Mouse (Mus musculus) adrenal gland, postnatal 14 days (tissue): ENCODE results near the gene Usp10. TPM values are rescaled to one million over a fixed set of nuclear protein-coding genes. Genes with fewer than 3 reads are reported as not detected.

Experiments
- DNase-seq: peaks from one replicate; pipeline ENCODE4 v3.0.0; 2021; ENCODE audit warnings: mixed read lengths
- long read RNA-seq, 2 experiments: library from polyadenylated mRNA; stranded (forward); transcript quantifications; one replicate each; pipeline ENCODE4 v2.0.0; 2021
- total RNA-seq: library from RNA; stranded (reverse); gene quantifications from 2 replicates; pipeline ENCODE4 v1.2.3, GENCODE M21; 2021

Gene Usp10
- 103 and 109 TPM in 2 replicates for total RNA-seq
- long read RNA-seq, experiment 1, transcript Usp10-202 (14 exons, 3,274 nt) = minor isoform, 16 of 67 reads
- long read RNA-seq, experiment 1, transcript Usp10-210 (14 exons, 3,726 nt) = major isoform, 25 of 67 reads
- long read RNA-seq, experiment 1, partial matches to known transcripts = 21 of 67 reads
- long read RNA-seq, experiment 1, other reads (novel, unspliced or antisense) = 5 of 67 reads
- long read RNA-seq, experiment 2, transcript Usp10-202 (14 exons, 3,274 nt) = minor isoform, 15 of 68 reads
- long read RNA-seq, experiment 2, transcript Usp10-210 (14 exons, 3,726 nt) = major isoform, 22 of 68 reads
- long read RNA-seq, experiment 2, partial matches to known transcripts = 23 of 68 reads
- long read RNA-seq, experiment 2, other reads (novel, unspliced or antisense) = 8 of 68 reads

GRCm38 (mm10) chr8:119909944-119910546 is at the start of gene Usp10:
TSS of gene Usp10 (plus strand) at chr8:119910360.
- peak; percentile 34 for DNase-seq

GRCm38 (mm10) chr8:119861706-119862389 is 48.3 kb upstream of the Usp10 start, which contains the start of gene Klhl36:
TSS of gene Klhl36 (plus strand) at chr8:119862266.
- peak; percentile 99 for DNase-seq

DNA sequence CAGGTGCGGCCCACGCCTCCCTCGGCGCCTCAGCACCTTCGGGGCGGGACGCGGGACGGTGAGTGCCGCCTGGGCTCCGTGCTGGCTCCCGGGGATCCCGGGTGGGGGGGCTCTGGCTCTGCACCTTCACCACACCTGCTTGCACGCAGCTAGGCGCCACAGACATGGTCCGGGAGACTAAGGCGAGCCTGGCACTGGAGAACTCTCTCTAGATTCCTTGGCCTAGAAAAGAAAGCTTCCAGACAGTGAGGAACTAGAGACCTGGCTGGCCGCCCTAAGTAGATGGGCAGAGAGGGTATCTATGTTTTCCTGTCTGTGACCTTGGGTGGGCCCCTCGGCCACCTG is 47.8 kb upstream of the Usp10 start:
- DNase-seq = no peak

DNA sequence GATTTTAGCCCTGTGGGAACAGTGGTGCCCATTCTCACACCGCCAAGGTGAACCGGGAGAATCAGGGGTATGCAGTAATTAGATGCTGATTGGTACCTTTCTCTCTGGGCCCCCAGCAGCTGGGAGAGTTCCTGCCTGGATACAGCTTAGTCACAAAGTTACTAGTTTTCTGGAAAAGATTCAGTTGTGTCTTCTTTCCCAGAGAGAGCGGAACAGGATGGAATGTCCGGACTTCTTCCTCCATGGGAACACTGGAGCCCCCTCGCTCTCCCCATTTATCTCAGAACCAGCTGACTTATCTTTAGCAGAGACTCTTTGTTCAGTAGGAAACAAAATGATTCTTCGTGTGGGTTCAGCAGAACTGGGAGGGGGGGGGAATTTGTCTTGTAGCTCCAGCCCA is 47.4 kb upstream of the Usp10 start:
- peak; percentile 23 for DNase-seq

- peak; percentile 35 for DNase-seq
Observed at GRCm38 (mm10) chr8:119869616-119870015, 40.5 kb upstream of the Usp10 start.

DNA sequence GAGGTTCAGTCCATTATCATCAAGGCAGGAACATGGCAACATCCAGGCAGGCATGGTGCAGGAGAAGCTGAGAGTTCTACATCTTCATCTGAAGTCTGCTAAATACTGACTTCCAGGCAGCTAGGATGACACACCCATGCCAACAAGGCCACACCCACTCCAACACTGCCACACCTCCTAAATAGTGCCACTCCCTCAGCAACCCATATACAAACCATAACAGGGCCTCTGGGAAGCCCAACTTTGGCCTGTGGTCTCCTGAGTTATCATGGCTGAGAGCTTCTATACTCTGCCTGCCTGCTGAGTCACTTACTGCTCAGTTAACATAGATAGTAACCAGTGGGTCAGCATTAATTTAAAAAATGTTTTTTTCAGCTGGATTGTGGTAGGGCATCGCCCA is 37.0 kb upstream of the Usp10 start:
- no peak for DNase-seq

DNA sequence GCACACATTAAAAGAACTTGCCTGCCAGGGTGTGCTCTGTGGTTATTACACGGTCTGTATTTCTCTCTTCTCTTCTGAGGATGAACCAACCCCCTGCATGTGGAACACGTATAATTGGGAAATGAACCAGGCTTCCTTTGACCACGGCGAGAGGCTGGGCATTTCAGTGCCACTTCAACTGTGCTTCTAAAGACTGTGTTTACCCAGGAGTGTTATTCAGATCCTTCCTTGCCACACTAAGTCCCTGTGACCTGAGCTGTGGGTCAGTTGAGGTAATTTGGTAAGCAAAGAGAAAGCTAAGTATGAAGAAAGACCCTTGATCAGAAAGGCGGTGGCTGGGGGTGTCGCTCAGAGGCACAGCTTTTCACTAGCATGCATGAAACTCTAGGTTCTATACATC is 28.9 kb upstream of the Usp10 start:
- DNase-seq = no peak

DNA sequence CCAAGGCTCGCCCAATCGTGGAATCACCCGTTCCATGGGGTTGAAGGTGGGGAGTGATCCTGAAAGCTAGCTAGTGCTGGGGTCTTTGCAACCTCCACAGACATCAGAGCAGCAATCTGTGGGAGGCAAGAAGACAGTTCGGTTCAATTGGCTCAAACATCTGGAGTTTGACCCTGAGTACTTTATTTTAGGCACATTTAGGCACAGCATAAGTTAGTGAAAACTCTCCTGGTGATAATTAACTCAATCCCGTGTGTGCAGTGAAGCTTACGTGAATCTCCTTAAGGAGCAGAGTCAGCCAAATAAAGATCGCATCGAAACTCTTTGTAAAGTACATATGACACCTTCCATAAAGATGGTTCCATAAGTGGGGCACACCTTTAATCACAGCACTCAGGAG is 28.2 kb upstream of the Usp10 start:
- no peak for DNase-seq

- no peak for DNase-seq
Observed at GRCm38 (mm10) chr8:119883281-119883680, 26.9 kb upstream of the Usp10 start.

DNA sequence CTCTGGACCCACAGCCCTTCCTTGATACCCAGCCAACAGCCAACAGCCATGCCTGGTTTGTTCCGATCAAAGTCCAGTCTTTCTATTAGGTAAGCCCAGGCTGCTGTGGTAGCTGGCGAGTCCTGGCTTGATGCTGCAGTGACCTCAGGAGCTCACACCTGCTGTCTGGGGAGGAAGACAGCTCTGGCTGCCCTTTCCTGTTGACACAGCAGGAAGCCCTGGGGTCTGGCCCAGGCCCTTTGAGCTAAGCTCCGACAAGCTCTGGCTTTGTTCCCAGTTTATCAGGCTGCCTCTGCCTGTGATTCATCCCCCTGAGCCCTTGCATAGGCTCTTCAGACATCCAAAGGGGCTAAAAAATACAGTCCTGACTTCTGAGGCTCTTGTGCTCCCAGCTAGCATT is 24.5 kb upstream of the Usp10 start:
- DNase-seq = peak; percentile 84

- DNase-seq = peak; percentile 64
Observed at GRCm38 (mm10) chr8:119887130-119887529, 23.0 kb upstream of the Usp10 start.

GRCm38 (mm10) chr8:119888012-119888411 is 22.1 kb upstream of the Usp10 start:
- no peak for DNase-seq

- no peak for DNase-seq
Observed at GRCm38 (mm10) chr8:119897069-119897468, 13.1 kb upstream of the Usp10 start.

DNA sequence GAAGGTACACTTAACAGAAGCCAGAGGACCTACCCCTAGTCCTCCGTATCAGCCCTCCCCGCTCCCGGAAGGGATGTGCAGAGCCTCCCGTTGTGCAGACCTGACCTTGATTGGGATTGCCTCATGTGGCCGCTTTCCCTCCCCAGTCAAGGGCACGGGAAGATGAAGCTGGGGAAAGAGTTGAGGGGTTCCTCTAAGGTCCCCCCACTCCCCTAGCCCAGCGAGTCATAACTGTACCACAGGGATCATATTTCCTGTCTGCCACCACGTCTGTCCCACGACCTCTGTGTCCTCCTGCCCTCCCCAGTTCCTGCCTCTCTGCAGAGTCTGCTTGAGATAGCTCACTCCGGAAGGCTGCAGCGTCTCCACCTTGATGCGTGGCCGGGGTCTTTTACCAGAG is 12.2 kb upstream of the Usp10 start:
- DNase-seq = peak; percentile 66

- no peak for DNase-seq
Observed at GRCm38 (mm10) chr8:119901349-119901748, 8.8 kb upstream of the Usp10 start.

DNA sequence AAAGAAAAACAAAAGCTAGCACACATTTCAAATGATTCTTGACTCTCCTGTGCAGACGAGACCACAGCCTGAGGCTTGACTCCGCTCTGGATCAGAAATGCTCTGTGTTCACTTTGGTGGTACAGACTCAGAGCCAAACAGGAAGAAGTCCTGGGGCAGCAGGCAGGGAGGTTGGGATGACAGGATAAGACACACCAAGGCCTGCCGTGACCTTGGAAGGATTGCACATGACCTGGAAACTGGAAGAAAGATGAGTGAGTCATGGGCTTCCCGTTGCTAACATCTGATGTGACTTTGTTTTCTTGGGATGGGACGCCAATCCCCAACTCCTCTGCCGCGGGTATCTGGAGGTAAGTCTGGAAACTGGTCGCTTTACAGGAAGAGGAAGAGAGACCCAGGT is 8.2 kb upstream of the Usp10 start:
- DNase-seq = peak; percentile 73

DNA sequence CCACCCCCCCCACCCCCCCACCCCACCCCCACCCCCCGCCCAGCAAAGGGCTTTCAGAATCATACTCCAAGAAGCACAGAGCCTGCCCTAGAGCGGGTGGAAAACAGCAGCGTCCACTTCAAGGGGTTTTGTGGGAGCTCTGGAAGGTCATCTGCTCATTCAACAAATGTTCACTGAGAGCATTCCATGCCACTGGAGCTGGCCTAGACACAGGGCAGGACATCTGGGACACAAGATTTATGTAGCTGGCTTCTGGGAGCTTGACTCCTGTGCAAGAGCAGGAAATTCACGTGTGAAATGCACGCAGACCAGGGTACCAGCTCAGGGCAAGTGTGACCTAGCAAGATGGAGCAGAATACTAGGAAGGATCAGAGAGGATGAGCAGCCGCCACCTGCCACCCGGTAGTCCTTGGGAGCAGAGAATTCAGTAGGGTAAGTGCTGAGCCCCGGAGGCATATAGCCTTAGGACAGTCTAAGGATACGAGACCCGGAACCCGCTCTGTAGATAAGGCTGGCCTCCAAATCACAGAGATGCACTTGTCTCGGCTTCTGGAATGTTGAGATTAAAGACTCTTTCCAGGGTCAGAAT is 5.7 kb upstream of the Usp10 start:
- DNase-seq = peak; percentile 54

- peak; percentile 94 for DNase-seq
Observed at GRCm38 (mm10) chr8:119910547-119911257, 542 bp downstream of the Usp10 start, which contains the start of gene Gm20388. TSS of gene Gm20388 (plus strand) at chr8:119910841.

DNA sequence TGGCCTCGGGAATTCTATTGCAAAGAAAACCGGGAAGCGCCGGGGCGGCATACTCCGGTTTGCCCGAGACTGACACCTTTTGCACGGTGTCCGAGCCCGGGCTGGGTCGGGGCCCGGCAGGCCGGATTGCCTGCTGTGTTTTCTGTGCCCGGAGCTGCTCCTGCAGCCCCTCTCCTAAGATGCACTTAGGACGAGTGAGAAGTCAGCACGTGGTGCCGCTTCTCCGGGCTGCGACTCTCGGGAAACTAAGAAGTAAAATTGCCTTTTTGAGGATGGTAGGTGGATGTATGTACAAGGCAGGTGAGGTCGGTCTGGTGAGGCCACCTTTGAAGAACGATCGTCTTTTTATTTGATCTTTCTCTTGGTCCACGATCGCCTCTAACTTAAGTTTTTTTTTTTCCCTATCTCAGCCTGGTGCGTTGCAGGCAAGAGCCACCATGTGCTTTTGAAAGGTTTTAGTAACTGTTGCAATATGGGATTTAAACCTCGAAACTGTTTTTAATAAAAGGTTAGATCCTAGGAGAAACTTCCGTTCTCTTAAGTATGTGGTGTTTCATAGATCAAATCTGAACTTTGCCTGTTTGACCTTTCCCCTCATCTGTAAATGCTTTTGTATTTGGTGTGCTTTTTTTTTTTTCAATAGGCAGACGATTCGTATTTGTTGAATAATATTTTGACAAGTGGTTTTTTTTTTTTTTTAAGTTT is 1.2 kb downstream of the Usp10 start:
- no peak for DNase-seq

GRCm38 (mm10) chr8:119912643-119913042 is 2.5 kb downstream of the Usp10 start:
- DNase-seq = no peak

DNA sequence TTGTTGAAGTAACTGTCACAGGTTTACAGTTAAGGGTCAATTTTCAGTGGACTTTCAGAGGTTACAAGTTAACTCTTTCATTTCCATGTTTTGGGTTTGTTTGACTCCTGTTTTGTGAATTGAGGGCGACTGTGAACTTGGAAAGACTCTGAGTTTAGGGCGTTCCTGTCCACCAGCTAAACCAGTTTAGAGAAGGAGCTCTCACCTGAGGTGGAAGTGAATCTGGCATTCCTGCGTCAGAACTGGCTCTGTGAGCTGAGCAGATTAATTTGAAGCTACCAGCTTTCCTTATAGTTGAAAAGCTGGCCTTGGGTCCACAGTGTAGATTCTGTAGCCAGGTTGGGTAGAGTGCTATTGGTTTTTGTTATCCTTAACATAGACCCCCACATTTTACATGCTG is 3.0 kb downstream of the Usp10 start:
- DNase-seq = no peak

DNA sequence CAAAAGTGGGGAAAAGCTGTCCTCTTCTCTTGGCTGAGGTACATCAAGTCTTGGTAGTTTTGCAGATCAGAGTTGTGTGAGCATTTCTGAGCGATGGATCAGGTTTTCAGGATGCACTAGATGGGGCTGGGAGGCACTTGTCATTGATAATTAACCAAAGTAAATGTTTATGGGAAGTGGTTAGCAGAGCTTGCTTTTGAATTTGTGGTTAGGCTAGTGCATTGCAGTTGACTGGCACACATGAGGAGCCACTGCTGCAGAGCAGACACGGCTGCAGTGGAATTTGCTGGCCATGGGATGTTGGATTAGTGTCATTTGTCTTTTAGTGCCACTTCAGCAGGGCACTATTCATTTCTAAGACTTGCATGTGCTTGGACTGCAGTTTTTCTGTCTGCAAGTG is 4.0 kb downstream of the Usp10 start:
- no peak for DNase-seq
